Mouse (Mus musculus) induced T-regulatory cell, adult 2 months (primary cell): ENCODE results near the gene Tas2r116.

Experiments
- DNase-seq: peaks from one replicate; pipeline ENCODE4 v3.0.0-alpha.2; 2012; ENCODE audit warnings: low read depth

The Tas2r116 gene

GRCm38 (mm10) chr6:132855138-132855537 lies at the start of gene Tas2r116:
Gene Tas2r116 (plus strand): TSS chr6:132855438.
- DNase-seq = no peak

GRCm38 (mm10) chr6:132846842-132847241 lies 8.4 kb upstream of the Tas2r116 start, which contains the start of gene Tas2r123:
Gene Tas2r123 (plus strand): TSS chr6:132847142.
- DNase-seq = no peak

GRCm38 (mm10) chr6:132867708-132868107 lies 12.5 kb downstream of the Tas2r116 start, which contains the start of gene Tas2r110:
Gene Tas2r110 (plus strand): TSS chr6:132868008.
- DNase-seq = no peak

GRCm38 (mm10) chr6:132892711-132893110 lies 37.5 kb downstream of the Tas2r116 start, which contains the start of gene Tas2r113:
Gene Tas2r113 (plus strand): TSS chr6:132893011.
- no peak for DNase-seq
